Mouse (Mus musculus) forebrain, embryonic 10.5 days (tissue): ENCODE results near the gene Ccna2. TPM values are rescaled to one million over a fixed set of nuclear protein-coding genes. Genes with fewer than 3 reads are reported as not detected.
"Not testable (repeated sequence)": the region's sequence is repeated elsewhere in the genome, so short reads cannot be mapped to it uniquely, and the experiment has no call there.

Source experiments
- DNase-seq: peaks from one replicate; pipeline ENCODE4 v3.0.0-alpha.2; 2017; ENCODE audit warnings: low spot score; ENCODE audit errors: extremely low spot score
- H3K27ac ChIP-seq: fragments of 300-500 bp; sonication (generic); 2 replicates; pipeline ENCODE4 v1.5.1; 2016; ENCODE audit warnings: mild to moderate bottlenecking
- H3K27me3 ChIP-seq: fragments of 300-500 bp; sonication (generic); 2 replicates; pipeline ENCODE4 v1.6.1; 2016; ENCODE audit warnings: mild to moderate bottlenecking; ENCODE audit not compliant: poor library complexity, severe bottlenecking
- H3K36me3 ChIP-seq: fragments of 300-500 bp; sonication (generic); replicated peaks from 2 replicates; pipeline ENCODE4 v1.6.1; 2016; ENCODE audit warnings: mild to moderate bottlenecking, moderate library complexity
- H3K4me1 ChIP-seq: fragments of 300-500 bp; sonication (generic); 2 replicates; pipeline ENCODE4 v1.6.1; 2016
- H3K4me3 ChIP-seq: fragments of 300-500 bp; sonication (generic); 2 replicates; pipeline ENCODE4 v1.5.1; 2016; ENCODE audit warnings: mild to moderate bottlenecking, moderate library complexity
- H3K9me3 ChIP-seq: fragments of 300-500 bp; sonication (generic); 2 replicates; pipeline ENCODE4 v1.6.1; 2016; ENCODE audit warnings: mild to moderate bottlenecking, moderate library complexity
- WGBS: fragments of 180-500 bp; shearing (Covaris S2); methylation state at CpG from one replicate; pipeline ENCODE4 v1.1.7; 2016; 5-methylcytosine and 5-hydroxymethylcytosine counted together
- polyA plus RNA-seq: library from polyadenylated mRNA; unstranded; fragments of >200 nt; fragmentation: Nextera tagmentation; extraction: Ambion mirVana; gene quantifications from 2 replicates; pipeline ENCODE4 v1.2.1, GENCODE M21; 2016

Gene Ccna2
- 272 and 276 TPM in 2 replicates for polyA plus RNA-seq

DNA sequence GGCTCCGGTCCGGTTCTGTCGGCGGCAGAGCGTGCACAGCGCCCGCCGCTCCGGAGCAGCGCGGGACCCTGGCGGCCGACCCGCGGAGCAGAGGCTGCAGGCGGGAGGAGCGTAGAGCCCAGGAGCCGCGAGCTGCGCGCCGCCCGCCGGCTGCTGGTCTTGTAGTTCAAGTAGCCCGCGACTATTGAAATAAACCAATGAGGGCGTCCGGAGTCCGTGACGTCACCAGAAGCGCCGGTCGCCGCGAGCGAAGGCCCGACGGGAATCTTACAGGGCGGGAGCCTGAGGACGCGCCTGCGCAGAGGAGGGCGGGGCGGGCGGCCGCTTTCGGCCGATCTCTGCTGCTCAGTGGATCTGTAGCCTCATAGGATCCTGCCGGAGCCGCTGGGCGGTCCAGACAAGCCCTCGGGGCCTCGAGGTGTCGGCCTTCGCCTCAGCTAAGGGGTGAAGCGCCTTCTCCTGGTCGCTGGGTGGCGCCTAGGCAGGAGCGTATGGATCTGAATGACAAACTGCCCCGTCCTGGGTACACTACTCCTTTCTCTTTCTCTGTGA is at the start of gene Ccna2:
TSS of gene Ccna2 (minus strand) at position 324 of the 552 bp plus-strand sequence.
- Histone ChIP-seq H3K9me3 (no peaks in the 10 kb centered on the region), H3K36me3 (peaks cover 38% of the 10 kb centered on the region), H3K27me3 (no peaks in the 10 kb centered on the region), H3K4me1 (peaks cover 18% of the 10 kb centered on the region), H3K27ac (peak within 1 kb of the TSS; percentile 98), H3K4me3 (peak within 1 kb of the TSS; percentile 98)
- WGBS = under 1% methylated on average over 60 of the region's 60 CpGs
- peak; percentile 99 for DNase-seq

DNA sequence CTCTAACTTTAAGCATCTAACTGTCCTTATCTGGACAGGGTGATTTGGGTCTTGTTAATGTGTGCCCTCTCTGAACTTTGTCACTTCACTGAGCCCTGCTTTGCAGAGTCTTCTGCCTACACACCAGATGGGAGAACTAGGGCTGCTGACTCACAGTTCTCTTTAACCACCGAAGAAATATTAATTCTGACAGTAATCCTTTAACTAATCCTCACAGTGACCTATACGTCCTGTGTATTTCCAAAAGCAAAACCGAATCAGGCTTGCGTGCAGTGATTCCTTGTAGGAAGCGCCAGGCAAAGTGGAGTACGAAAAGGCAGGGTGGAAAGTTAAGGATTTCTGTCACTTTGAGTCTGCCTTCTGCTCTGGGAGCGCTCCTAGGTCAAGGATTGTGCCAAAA is 46.2 kb upstream of the Ccna2 start:
- Histone ChIP-seq H3K36me3 (no peaks in the 10 kb centered on the region), H3K27ac (no peak overlapping the region), H3K4me3 (no peak overlapping the region), H3K27me3 (peaks cover 9% of the 10 kb centered on the region; the same call in 1 of the 2 replicates), H3K9me3 (no peaks in the 10 kb centered on the region), H3K4me1 (peaks cover 13% of the 10 kb centered on the region)
- 77% methylated on average over 7 of the region's 7 CpGs for WGBS
- DNase-seq = no peak

DNA sequence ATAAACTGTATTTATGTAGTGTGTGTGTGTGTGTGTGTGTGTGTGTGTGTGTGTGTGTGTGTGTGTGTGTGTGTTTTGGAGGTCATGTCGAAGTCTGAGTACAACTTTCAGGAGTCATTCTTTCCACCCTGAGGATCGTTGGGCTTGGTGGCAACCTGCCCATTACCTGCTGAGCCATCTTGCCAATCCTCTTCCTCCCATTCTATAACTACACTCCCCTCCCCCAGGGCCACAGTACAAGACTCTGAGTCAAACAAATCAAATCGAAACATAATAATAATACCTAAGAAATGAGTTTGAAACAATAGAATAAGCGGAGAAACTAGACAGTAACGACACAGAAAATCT is 41.9 kb upstream of the Ccna2 start:
- Histone ChIP-seq H3K36me3 (0 out of 2 replicates have a peak, but pooled peaks cover 3% of the 10 kb centered on the region), H3K27me3 (peaks cover 9% of the 10 kb centered on the region; the same call in 1 of the 2 replicates), H3K4me1 (peaks cover 19% of the 10 kb centered on the region), H3K27ac (no peak overlapping the region), H3K9me3 (no peaks in the 10 kb centered on the region), H3K4me3 (no peak overlapping the region)
- 74% methylated on average over 5 of the region's 5 CpGs for WGBS
- no peak for DNase-seq

DNA sequence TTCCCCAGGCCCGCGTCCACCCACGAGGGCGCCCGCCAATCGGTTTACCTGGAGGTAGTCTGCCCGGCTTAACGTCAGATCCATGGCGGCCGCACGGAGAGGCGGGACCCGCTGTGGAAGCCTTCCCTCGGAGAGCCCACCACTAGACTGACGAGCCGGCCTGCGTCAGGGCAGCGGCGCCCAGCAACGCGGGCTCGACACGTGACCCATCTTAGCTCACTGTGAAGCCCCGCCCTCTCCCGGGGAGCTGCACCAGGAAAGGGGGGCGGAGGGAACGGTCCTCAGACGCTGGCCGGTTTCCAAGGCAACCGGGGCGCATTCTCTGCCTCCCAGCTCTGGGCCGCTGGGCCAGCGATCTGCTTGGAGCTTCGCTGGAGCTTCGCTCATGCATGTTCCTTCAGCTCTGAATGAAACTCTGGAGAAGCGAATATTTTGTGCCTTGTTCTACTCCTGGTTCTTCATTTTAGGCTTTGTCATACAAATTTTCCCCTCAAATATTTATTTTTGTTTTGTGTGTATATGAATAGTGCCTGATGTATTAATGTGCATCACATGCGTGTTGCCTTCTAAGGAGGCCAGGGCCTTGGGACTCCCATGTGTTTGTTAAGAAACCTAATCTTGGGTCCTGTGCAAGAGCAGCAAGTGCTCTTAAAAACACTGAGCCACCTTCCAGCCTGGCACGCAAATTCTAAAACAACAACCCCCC is 41.4 kb upstream of the Ccna2 start, which contains the start of gene Bbs7:
TSS of gene Bbs7 (minus strand) at position 276 of the 706 bp plus-strand sequence.
- 5% methylated on average over 38 of the region's 38 CpGs for WGBS
- peak within 1 kb of the TSS; percentile 88 for H3K27ac ChIP-seq
- 0 out of 2 replicates have a peak, but pooled peaks cover 3% of the 10 kb centered on the region for H3K36me3 ChIP-seq
- peak within 1 kb of the TSS; percentile 78 for H3K4me3 ChIP-seq
- H3K9me3 ChIP-seq = no peaks in the 10 kb centered on the region
- peak; percentile 97 for DNase-seq
- peaks cover 16% of the 10 kb centered on the region for H3K4me1 ChIP-seq
- peaks cover 9% of the 10 kb centered on the region; the same call in 1 of the 2 replicates for H3K27me3 ChIP-seq

DNA sequence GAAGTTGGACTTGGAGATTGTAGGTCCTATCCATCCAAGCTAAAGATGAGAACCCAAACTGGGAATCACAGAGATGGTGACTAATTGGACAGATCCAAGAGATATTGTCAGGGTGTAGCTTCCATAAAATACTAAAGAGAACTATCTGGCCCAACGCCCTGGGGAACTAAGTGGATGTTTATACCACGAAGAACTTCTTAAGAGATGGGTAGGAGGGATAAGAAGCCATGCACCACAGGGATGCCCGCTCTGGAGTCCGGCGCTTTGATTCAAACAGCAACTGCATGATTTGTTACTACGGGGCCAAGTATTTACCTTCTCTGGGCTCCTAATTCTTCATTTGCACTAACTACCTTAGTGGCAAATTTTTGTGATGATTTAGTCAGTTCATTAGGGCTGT is 40.7 kb upstream of the Ccna2 start:
- Histone ChIP-seq H3K4me3 (peak overlapping the region; percentile 78), H3K27ac (peak overlapping the region; percentile 88), H3K4me1 (peaks cover 14% of the 10 kb centered on the region), H3K9me3 (no peaks in the 10 kb centered on the region), H3K27me3 (peaks cover 9% of the 10 kb centered on the region; the same call in 1 of the 2 replicates), H3K36me3 (0 out of 2 replicates have a peak, but pooled peaks cover 3% of the 10 kb centered on the region)
- WGBS = 6% methylated on average over 6 of the region's 6 CpGs
- no peak for DNase-seq

DNA sequence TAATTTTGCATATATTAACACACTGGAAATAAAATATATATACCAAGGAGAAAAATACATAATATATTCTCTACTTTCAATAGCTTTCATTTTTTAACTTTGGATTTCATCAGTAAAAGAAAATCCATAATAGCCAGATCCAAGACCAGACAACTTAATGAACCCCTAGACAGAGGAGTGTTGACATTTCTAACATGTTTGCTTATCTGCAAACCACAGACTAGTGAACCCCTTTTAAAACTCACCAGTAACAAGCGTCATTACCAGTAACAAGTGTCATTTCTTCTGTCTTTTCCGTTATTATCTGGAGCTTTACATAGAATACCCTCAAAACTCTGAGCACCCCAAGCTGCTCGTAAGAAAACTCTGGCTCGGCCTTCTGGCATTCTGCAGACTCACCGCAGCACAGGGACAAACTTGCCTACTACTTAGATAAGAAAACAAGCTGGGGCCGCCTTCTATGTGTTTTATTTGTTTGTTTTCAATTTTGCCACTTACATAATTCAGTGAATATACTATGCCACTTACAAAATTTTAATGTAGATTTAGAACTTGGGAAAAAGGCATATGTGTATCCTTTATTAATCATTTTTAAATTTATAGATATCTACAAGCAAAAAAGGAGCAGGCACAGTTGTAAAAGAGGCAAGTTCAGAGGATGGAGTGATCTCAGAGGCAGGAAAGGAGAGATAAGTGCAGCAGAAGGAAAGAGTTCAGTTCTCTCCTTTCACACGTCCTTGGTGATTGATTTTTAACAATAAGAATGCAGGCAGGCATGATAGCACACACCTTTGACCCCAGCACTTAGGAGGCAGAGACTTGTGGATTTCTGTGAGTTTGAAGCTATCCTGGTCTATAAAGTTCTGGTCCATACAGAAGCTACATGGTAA is 34.2 kb upstream of the Ccna2 start:
- no peak overlapping the region for H3K4me3 ChIP-seq
- H3K27ac ChIP-seq = no peak overlapping the region
- DNase-seq = no peak
- WGBS = 82% methylated on average over 7 of the region's 7 CpGs
- H3K36me3 ChIP-seq = 0 out of 2 replicates have a peak, but pooled peaks cover 3% of the 10 kb centered on the region
- H3K4me1 ChIP-seq = no peaks in the 10 kb centered on the region
- H3K9me3 ChIP-seq = no peaks in the 10 kb centered on the region
- no peaks in the 10 kb centered on the region for H3K27me3 ChIP-seq

DNA sequence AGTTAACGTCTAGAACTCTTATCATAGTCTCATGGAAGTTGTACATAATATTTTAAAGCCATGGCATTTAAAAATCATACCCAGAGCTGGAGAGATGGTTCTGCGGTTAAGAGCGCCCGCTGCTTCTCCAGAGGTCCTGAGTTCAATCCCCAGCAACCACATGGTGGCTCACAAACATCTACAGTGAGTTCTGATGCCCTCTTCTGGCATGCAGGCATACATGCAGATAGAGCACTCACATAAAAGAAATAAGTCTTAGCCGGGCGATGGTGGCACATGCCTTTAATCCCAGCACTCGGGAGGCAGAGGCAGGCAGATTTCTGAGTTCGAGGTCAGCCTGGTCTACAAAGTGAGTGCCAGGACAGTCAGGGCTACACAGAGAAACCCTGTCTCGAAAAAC is 27.8 kb upstream of the Ccna2 start:
- H3K4me3 ChIP-seq, H3K27me3 ChIP-seq, DNase-seq, H3K36me3 ChIP-seq, H3K4me1 ChIP-seq, H3K9me3 ChIP-seq, H3K27ac ChIP-seq: not testable (repeated sequence)
- WGBS = 90% methylated on average over 9 of the region's 9 CpGs

DNA sequence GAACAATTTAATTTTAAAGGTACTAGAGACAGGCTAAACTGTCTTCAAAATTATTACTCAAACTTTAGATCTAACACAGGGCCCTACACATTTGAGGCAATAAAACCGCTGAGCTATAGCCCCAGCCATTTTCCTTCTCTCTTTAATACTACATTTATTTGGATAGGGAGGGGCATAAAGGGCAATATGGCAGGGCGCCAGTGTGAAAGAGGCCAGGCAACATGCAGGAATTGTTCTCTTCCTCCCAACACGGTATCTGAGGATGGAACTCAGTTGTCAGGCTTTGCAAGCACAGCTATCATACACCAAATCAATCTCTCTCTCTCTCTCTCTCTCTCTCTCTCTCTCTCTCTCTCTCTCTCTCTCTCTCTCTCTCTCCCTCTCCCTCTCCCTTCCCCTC is 26.9 kb upstream of the Ccna2 start:
- DNase-seq = no peak
- H3K9me3 ChIP-seq = no peaks in the 10 kb centered on the region
- no peaks in the 10 kb centered on the region for H3K27me3 ChIP-seq
- H3K4me1 ChIP-seq = no peaks in the 10 kb centered on the region
- 0 out of 2 replicates have a peak, but pooled peaks cover 2% of the 10 kb centered on the region for H3K36me3 ChIP-seq
- no peak overlapping the region for H3K27ac ChIP-seq
- no peak overlapping the region for H3K4me3 ChIP-seq
- 85% methylated on average over 3 of the region's 3 CpGs for WGBS

DNA sequence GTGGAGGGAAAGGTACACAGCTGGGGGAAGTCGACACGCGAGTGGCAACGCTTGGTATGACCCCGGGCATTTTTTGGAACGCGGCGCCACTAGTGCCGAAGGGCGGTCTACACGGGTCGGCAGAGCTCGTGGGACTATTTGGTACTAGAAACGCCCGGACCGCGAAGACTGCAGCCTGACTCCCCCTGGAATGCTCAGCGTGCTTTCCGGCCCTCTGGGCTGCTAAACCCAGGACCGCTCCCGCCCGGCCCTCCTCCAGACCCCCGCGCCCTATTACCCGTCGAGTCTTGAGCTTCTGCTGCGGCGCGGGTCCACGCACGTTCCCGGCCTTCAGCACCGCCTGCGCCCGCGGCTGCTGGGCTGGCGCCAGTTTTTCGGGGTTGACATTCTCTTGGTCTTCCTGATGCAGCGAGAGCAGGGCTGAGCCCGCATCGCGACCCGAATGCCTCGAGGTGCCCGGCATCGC is 556 bp downstream of the Ccna2 start:
- peaks cover 18% of the 10 kb centered on the region for H3K4me1 ChIP-seq
- peak overlapping the region; percentile 98 for H3K4me3 ChIP-seq
- H3K36me3 ChIP-seq = peaks cover 43% of the 10 kb centered on the region
- DNase-seq = no peak
- no peaks in the 10 kb centered on the region for H3K9me3 ChIP-seq
- WGBS = under 1% methylated on average over 46 of the region's 46 CpGs
- H3K27ac ChIP-seq = peak overlapping the region; percentile 98
- no peaks in the 10 kb centered on the region for H3K27me3 ChIP-seq

DNA sequence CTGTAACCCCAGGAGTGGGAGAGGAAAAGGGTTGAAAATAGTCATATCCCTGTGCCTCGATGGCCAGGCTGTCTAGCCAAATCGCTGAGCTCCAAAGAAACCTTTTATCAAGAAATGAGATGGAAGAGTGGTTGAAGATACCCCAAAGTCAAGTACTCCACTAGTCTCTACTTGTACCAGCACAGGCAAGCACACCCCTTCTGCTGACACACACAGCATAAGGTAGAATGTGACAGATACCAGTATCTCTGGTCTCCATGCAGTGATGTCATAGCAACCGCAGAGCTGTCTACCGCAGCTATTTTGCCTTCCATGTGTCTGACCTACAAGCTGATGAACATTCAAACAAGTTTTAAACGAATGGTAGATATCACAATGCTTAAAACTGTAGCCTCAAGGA is 2.1 kb downstream of the Ccna2 start:
- DNase-seq = no peak
- Histone ChIP-seq H3K36me3 (peaks cover 58% of the 10 kb centered on the region), H3K4me3 (peak overlapping the region; percentile 98), H3K4me1 (peaks cover 18% of the 10 kb centered on the region), H3K27ac (no peak overlapping the region), H3K9me3 (no peaks in the 10 kb centered on the region), H3K27me3 (no peaks in the 10 kb centered on the region)
- WGBS = 88% methylated on average over 5 of the region's 5 CpGs

DNA sequence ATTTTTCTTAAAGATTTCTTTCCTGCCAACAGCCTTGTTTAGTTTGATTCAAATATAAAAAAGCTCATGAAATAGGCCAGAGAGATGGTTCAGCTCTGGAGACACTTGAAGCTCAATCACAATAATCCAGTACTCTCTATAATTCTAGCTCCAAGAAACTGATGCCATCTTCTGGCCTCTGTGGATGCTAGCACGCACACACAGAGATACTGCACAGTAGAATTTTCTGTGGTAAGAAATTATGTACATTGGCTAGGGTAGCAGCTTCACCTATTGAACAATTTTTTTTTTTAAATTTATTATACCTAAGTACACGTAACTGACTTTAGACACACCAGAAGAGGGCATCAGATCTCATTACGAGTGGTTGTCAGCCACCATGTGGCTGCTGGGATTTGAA is 8.3 kb downstream of the Ccna2 start:
- H3K4me1 ChIP-seq = no peaks in the 10 kb centered on the region
- no peak overlapping the region for H3K4me3 ChIP-seq
- peaks cover 100% of the 10 kb centered on the region for H3K36me3 ChIP-seq
- no peak overlapping the region for H3K27ac ChIP-seq
- no peaks in the 10 kb centered on the region for H3K9me3 ChIP-seq
- H3K27me3 ChIP-seq = no peaks in the 10 kb centered on the region
- DNase-seq = no peak
- WGBS = 97% methylated on average over 3 of the region's 3 CpGs

DNA sequence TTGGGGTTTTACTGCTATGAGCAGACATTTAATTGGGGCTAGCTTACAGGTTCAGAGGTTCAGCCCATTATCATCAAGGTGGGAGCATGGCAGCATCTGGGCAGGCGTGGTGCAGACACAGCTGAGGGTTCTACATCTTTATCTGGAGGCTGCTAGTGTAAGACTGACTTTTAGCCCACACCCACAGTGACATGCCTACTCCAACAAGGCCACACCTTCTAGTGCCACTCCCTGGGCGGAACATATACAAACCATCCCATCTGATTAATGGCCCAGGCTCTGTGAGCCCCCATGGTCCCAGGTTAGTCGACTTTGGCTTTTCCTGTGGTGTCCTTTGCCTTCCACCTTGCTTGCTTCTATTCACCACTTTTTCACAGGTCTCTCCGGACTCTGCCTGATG is 12.3 kb downstream of the Ccna2 start:
- Histone ChIP-seq H3K36me3 (peaks cover 100% of the 10 kb centered on the region), H3K4me3 (no peak overlapping the region)
- WGBS = 93% methylated on average over 4 of the region's 4 CpGs

More for the DNA sequence above, 12.3 kb downstream of the Ccna2 start:
- H3K27ac ChIP-seq = no peak overlapping the region
- DNase-seq = no peak
- no peaks in the 10 kb centered on the region for H3K27me3 ChIP-seq
- no peaks in the 10 kb centered on the region for H3K9me3 ChIP-seq
- no peaks in the 10 kb centered on the region for H3K4me1 ChIP-seq
